Mouse (Mus musculus): ENCODE results near the gene Nostrin. TPM values are rescaled to one million over a fixed set of nuclear protein-coding genes. Genes with fewer than 3 reads are reported as not detected.

Gene Nostrin
- polyA plus RNA-seq, 1 experiment = not detected

DNA sequence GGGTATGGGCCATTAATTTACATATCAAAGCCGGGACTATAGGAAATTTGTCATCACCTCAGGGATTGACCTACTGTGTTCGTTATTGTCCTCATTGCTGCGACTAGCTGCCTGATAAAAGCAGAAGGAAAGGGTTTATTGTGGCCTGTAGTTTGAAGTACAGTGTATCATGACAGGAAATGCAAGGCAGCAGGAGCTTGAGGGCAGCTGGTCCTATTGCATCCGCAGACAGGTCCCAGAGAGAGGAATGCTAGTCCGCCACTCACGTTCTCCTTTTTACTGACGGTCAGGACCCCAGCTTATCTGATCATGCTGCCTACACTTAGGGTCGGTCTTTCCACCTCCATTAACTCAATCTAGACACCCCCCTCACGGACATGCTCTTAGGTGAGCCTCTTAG is 663 bp upstream of the Nostrin start:
- TF ChIP-seq POLR2A (IDR thresholded peaks at IDR 0.05; ENCODE audit: insufficient read depth, low read depth, low read length) (no peak), CTCF (IDR thresholded peaks at IDR 0.05; ENCODE audit: insufficient read depth, low read depth, low read length) (no peak)
- WGBS = 91% methylated on average over 9 of the region's 9 CpGs
- Histone ChIP-seq H3K4me1 (ENCODE audit: control insufficient read depth, insufficient read depth, low read length) (no peaks in the 10 kb centered on the region), H3K27ac (ENCODE audit: insufficient read depth, low read depth, low read length) (no peak overlapping the region), H3K4me3 (ENCODE audit: insufficient read depth, low read depth, low read length) (no peak overlapping the region)

DNA sequence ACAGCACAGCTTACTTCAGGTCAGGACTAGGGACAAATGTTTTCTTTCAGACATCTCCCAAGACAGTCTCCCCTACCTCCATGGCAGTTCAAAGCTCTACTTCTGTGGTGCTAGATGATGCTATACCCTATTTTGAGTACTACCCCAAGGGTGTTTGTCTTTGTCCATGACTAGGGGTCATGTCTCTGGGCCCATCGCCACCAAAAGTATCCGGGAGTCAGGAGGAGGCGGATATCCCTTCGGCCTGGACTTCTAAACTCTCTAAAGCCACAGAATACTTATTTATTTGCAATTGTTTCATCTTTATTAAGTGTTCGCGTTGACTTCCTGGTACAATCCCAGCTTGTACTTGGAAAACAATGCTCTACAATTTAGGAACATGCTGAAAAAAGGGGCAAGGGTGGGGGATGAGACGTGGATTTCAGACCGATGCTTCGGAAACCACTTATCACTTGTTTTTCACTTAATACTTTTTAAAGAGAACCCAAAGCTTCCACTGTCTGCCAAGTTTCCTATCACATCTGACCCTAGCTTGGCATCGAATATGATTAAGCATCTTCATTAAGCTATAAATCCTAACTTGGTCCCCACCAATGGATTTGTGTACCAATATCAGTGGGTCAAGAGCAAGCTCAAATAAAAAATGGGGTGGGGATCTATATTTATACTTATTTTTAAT is 1.9 kb downstream of the Nostrin start:
- no peak overlapping the region for H3K27ac ChIP-seq (ENCODE audit: insufficient read depth, low read depth, low read length)

DNA sequence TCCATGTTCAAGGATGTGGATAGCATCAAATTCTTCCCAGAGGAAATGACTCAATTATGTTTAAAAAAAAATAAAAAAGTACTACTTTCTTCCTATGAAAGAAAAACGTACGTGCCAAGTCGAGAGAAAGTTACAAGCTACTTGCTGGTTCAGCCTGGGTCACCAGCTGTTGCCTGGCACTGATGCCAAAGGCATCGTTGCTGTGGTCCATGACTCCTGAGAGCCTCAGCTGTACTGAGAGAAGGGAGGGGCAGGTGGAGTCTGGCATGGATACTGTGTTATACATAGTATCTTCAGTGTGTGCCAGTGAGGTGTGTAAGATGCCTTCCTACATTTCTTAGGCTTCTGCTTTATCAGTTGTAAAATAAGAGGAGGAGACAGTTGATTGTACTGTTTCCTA is 3.2 kb downstream of the Nostrin start:
- TF ChIP-seq CTCF (IDR thresholded peaks at IDR 0.05; ENCODE audit: insufficient read depth, low read depth, low read length) (no peak), POLR2A (IDR thresholded peaks at IDR 0.05; ENCODE audit: insufficient read depth, low read depth, low read length) (no peak)
- Histone ChIP-seq H3K4me3 (ENCODE audit: insufficient read depth, low read depth, low read length) (no peak overlapping the region), H3K4me1 (ENCODE audit: control insufficient read depth, insufficient read depth, low read length) (no peaks in the 10 kb centered on the region), H3K27ac (ENCODE audit: insufficient read depth, low read depth, low read length) (no peak overlapping the region)
- WGBS = 43% methylated on average over 4 of the region's 4 CpGs

More for the DNA sequence above, 1.9 kb downstream of the Nostrin start:
- TF ChIP-seq POLR2A (IDR thresholded peaks at IDR 0.05; ENCODE audit: insufficient read depth, low read depth, low read length) = no peak
- TF ChIP-seq CTCF (IDR thresholded peaks at IDR 0.05; ENCODE audit: insufficient read depth, low read depth, low read length) = no peak
- no peak overlapping the region for H3K4me3 ChIP-seq (ENCODE audit: insufficient read depth, low read depth, low read length)
- no peaks in the 10 kb centered on the region for H3K4me1 ChIP-seq (ENCODE audit: control insufficient read depth, insufficient read depth, low read length)
- WGBS = 85% methylated on average over 10 of the region's 10 CpGs

DNA sequence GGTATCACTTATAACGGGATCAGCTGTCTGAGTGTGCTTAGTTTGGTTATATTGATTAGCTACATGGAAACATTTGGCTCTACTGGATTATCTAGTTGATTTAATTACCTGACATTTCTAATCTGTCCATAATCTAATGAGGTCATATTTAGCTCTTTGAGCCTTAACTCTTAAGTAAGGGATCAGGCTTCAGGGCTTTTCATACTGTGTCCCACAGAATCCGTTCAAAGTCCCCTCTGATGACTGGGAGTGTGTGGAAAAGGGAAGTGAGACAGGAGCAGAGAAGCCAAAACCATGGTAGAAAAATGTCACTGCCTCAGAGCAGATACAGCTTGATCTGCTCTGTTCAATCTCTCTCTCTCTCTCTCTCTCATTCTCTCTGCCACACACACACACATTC is 4.6 kb downstream of the Nostrin start:
- H3K27ac ChIP-seq (ENCODE audit: insufficient read depth, low read depth, low read length) = no peak overlapping the region
- TF ChIP-seq CTCF (IDR thresholded peaks at IDR 0.05; ENCODE audit: insufficient read depth, low read depth, low read length) (no peak), POLR2A (IDR thresholded peaks at IDR 0.05; ENCODE audit: insufficient read depth, low read depth, low read length) (no peak)
- H3K4me3 ChIP-seq (ENCODE audit: insufficient read depth, low read depth, low read length) = no peak overlapping the region
- 82% methylated on average over 2 of the region's 2 CpGs for WGBS
- no peaks in the 10 kb centered on the region for H3K4me1 ChIP-seq (ENCODE audit: control insufficient read depth, insufficient read depth, low read length)

DNA sequence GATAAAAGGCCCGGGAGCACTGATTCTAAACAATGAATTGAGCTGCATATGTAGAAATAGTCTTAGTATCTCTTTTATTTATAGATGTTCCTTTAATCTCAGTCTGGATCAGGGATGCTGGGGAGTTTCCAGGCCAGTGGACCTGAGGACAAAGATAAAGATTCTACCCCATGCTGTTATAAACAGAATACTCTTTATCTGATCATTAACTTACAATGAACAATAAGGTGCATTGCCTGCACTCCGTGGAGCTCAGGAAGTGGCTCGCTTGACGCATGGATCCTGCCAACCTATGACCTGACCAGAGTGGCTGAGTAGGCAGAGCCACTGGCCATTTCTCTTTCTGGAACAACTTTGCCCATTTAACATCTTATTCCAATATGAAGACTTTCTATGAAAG is 5.2 kb downstream of the Nostrin start:
- 64% methylated on average over 4 of the region's 4 CpGs for WGBS
- H3K4me1 ChIP-seq (ENCODE audit: control insufficient read depth, insufficient read depth, low read length) = no peaks in the 10 kb centered on the region
- H3K27ac ChIP-seq (ENCODE audit: insufficient read depth, low read depth, low read length) = no peak overlapping the region
- TF ChIP-seq POLR2A (IDR thresholded peaks at IDR 0.05; ENCODE audit: insufficient read depth, low read depth, low read length) (no peak), CTCF (IDR thresholded peaks at IDR 0.05; ENCODE audit: insufficient read depth, low read depth, low read length) (no peak)
- no peak overlapping the region for H3K4me3 ChIP-seq (ENCODE audit: insufficient read depth, low read depth, low read length)

DNA sequence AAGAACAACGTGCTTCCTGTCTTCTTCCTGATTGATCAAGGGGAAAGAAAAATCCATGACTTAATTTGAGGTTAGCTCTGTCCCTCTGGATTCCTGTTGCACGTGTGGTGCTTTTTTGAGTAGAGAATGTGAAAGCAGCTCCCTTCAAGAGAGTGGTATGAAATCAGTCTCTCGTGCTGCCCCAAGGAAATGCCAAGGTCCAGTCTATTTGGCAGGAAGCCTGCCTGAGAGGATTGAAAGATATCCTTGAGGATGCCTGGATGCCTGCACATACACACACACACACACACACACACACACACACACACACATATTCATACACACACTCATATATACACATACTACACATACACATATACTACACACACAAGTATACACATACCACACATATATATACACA is 13.1 kb downstream of the Nostrin start:
- TF ChIP-seq POLR2A (IDR thresholded peaks at IDR 0.05; ENCODE audit: insufficient read depth, low read depth, low read length) (no peak), CTCF (IDR thresholded peaks at IDR 0.05; ENCODE audit: insufficient read depth, low read depth, low read length) (no peak)
- WGBS = 55% methylated on average over 3 of the region's 3 CpGs

DNA sequence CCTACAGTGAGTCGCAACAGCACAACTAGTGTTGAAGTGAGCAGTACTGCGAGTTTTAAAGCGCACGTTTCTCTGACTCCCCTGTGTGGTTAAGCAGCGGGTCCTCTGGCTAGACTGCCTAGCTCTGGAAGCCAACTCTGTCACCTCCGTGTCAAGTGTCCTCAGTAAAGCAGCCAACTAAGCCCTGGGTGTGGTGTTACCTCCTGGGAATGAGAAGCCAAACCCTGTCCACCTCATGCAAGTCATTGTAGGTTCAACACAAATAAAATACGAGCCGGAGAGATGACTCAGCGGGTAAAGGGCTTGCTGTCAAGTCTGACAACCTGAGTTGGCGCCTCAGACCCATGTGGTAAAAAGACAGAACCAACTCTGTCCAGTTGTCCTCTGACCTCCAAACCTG is 13.6 kb downstream of the Nostrin start:
- H3K4me3 ChIP-seq (ENCODE audit: insufficient read depth, low read depth, low read length) = no peak overlapping the region
- no peak for TF ChIP-seq POLR2A (IDR thresholded peaks at IDR 0.05; ENCODE audit: insufficient read depth, low read depth, low read length)
- no peak for TF ChIP-seq CTCF (IDR thresholded peaks at IDR 0.05; ENCODE audit: insufficient read depth, low read depth, low read length)
- WGBS = 92% methylated on average over 10 of the region's 10 CpGs
- H3K4me1 ChIP-seq (ENCODE audit: control insufficient read depth, insufficient read depth, low read length) = no peaks in the 10 kb centered on the region
- no peak overlapping the region for H3K27ac ChIP-seq (ENCODE audit: insufficient read depth, low read depth, low read length)

More for the DNA sequence above, 13.1 kb downstream of the Nostrin start:
- Histone ChIP-seq H3K27ac (ENCODE audit: insufficient read depth, low read depth, low read length) (no peak overlapping the region), H3K4me1 (ENCODE audit: control insufficient read depth, insufficient read depth, low read length) (no peaks in the 10 kb centered on the region), H3K4me3 (ENCODE audit: insufficient read depth, low read depth, low read length) (no peak overlapping the region)

DNA sequence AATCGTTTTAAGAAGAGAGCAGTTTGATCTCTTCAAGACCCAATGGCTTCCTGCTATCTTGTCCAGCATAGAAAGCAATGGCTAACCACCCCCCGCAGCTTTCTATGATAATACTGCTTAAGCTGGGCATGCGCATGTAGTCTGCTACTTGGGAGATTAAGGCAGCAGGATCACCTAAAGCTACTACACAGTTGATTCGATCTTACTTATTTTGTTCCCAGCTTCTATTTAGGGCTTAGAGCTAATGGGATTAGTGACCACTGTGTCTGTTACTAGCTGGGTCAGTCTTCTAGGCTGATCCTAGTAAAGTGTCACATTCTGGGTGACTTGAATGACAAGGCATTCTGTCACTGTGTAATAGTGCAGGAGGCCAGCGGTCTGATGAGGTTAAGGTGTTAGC is 15.2 kb downstream of the Nostrin start:
- Histone ChIP-seq H3K4me1 (ENCODE audit: control insufficient read depth, insufficient read depth, low read length) (no peaks in the 10 kb centered on the region), H3K4me3 (ENCODE audit: insufficient read depth, low read depth, low read length) (no peak overlapping the region), H3K27ac (ENCODE audit: insufficient read depth, low read depth, low read length) (no peak overlapping the region)
- TF ChIP-seq CTCF (IDR thresholded peaks at IDR 0.05; ENCODE audit: insufficient read depth, low read depth, low read length) (no peak), POLR2A (IDR thresholded peaks at IDR 0.05; ENCODE audit: insufficient read depth, low read depth, low read length) (no peak)
- 69% methylated on average over 5 of the region's 5 CpGs for WGBS

DNA sequence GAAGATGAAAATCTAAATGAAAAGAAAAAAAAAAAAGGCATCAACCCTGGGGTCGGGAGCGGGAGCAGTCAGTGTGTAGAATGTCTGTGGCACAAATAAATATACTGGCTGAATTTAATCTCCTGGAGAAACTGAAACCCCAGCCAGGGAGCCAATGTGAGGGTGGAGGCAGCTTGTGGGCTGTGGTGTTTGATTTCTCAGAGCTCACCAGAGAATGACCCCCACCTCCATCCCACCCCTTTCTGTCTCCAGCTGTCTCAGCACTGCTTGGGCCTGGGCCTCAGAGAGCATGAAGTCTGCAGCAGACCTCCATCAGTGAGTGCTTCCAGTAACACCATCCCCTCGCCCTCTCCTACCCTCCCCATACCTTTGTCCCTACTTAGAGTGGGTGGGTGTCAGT is 20.3 kb downstream of the Nostrin start:
- 84% methylated on average over 3 of the region's 3 CpGs for WGBS

More for the DNA sequence above, 20.3 kb downstream of the Nostrin start:
- Histone ChIP-seq H3K27ac (ENCODE audit: insufficient read depth, low read depth, low read length) (no peak overlapping the region), H3K4me3 (ENCODE audit: insufficient read depth, low read depth, low read length) (no peak overlapping the region), H3K4me1 (ENCODE audit: control insufficient read depth, insufficient read depth, low read length) (no peaks in the 10 kb centered on the region)
- TF ChIP-seq CTCF (IDR thresholded peaks at IDR 0.05; ENCODE audit: insufficient read depth, low read depth, low read length) (no peak), POLR2A (IDR thresholded peaks at IDR 0.05; ENCODE audit: insufficient read depth, low read depth, low read length) (no peak)

Measured in olfactory bulb, adult 2 months (tissue).